Mouse (Mus musculus): Measurements from ENCODE around the gene Nkapl. TPM values are rescaled to one million over a fixed set of nuclear protein-coding genes. Genes with fewer than 3 reads are reported as not detected.
"Not testable (repeated sequence)": the region's sequence is repeated elsewhere in the genome, so short reads cannot be mapped to it uniquely, and the experiment has no call there.

Gene Nkapl
- polyA plus RNA-seq (2015; fragmentation: Nextera tagmentation; extraction: Ambion mirVana) = 2.1 and 2.7 TPM in 2 replicates

DNA sequence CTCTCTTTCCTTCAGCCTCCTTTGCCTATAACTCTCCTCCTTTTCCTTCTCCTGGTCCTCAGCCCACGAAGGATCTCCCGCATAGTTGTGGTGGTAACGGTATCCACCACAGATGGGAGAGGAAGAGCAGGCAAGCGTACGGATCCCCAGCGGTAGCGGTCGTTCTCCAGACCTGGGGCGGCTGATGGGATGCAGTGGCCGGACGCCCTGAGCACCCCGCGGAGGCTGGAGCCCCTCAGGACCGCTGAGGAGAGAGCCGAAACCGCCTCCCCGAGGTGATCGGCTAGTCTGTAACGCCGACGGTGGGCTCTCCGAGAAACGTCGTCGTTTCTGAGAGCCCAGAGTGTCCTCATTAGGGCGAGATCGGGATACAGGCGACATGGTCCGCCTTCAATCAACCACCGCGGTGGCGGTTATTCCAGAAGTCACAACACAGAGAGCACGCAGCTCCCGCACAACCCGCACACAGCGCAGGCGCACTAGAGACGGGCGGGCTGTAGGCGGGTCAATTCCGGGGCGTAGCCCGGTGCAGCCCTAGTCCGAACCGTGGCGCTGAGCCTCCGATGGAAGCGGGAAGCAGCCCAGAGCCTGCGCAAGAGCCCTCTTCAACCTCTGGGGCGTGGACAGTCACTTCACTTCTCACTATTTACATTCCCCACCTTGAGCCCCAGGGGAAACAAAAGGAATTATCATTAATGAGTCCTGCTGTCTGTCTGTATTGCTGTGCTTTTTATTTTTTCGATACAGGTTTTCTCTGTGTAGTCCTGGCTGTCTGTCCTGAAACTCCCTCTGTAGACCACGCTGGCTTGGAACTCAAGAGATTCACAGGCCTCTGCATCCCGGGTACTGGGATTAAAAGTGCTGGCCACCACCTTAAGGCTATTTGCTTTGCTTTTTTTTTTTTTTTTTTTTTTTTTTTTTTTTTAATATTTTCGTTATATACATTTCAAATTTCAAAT, at the start of gene Nkapl:
Gene Nkapl (minus strand): TSS at position 449 of the 959 bp plus-strand sequence.
- H3K36me3 ChIP-seq (ENCODE audit: control insufficient read depth, insufficient read depth) = no peaks in the 10 kb centered on the region
- 0 out of 2 replicates have a peak, but pooled peaks cover 8% of the 10 kb centered on the region for H3K4me1 ChIP-seq (replicated peaks; ENCODE audit: control insufficient read depth, insufficient read depth, low read length)
- H3K9ac ChIP-seq (ENCODE audit: low read depth, low read length) = peak within 1 kb of the TSS; percentile 64
- no peak within 1 kb of the TSS; the same call in 1 of the 2 replicates for H3K27ac ChIP-seq (ENCODE audit: low read depth, low read length)
- no peak for TF ChIP-seq CTCF (IDR thresholded peaks at IDR 0.05; ENCODE audit: low read depth)
- peak within 1 kb of the TSS; percentile 63 for H3K4me3 ChIP-seq (ENCODE audit: low read depth, low read length)
- peak within 1 kb of the TSS; percentile 94 for H3K4me2 ChIP-seq (replicated peaks; ENCODE audit: low read depth)
- under 1% methylated on average over 54 of the region's 54 CpGs for WGBS
- H3K27me3 ChIP-seq (replicated peaks; ENCODE audit: control insufficient read depth, insufficient read depth, low read length) = no peaks in the 10 kb centered on the region
- H3K9me3 ChIP-seq (ENCODE audit: control insufficient read depth) = no peaks in the 10 kb centered on the region
- ATAC-seq = peak; percentile 96

DNA sequence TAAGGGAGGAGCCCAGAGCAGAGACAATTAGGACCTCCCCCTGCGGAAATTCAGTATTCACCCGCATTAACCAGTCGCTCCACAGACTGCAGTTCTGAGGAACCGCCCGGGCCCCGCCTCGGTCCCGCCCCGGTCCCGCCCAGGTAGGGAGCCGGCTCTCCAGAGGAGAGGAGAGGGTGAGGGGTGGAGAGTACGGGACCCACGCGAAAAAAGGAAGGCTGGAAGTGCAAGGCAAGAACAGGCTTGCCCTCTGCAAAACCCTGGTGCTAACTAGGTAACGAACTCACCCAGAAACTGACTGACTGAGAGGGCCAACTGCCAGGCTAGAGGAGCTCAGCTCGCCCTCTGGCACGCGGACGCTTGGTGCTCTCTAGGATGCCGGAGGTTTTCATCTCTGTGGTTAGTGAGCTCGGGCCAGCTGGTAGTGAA, 37.9 kb upstream of the Nkapl start:
- no peaks in the 10 kb centered on the region for H3K36me3 ChIP-seq (ENCODE audit: control insufficient read depth, insufficient read depth)
- ATAC-seq = peak; percentile 98

DNA sequence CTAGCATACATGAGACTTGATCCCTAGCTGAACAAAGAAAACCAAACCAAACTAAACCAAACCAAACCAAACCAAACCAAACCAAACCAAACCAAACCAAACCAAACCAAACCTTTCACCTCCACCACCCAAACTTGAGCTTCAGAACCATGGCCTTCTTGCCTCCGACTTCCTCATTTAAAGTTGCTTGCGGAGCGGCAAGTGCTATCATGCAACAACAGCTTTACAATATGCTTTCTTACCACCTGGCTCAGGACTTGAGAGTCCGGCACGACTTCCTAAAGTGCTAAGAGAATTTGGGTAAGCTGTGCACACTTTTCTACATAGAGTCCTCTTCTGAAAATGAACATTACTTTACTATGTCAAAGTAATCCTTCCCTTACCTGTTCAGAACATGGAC, 34.0 kb upstream of the Nkapl start:
- no peak for ATAC-seq
- TF ChIP-seq CTCF (IDR thresholded peaks at IDR 0.05; ENCODE audit: low read depth) = no peak
- no peak overlapping the region for H3K4me2 ChIP-seq (replicated peaks; ENCODE audit: low read depth)

More for the DNA sequence above, 37.9 kb upstream of the Nkapl start:
- TF ChIP-seq CTCF (IDR thresholded peaks at IDR 0.05; ENCODE audit: low read depth) = no peak
- Histone ChIP-seq H3K27me3 (replicated peaks; ENCODE audit: control insufficient read depth, insufficient read depth, low read length) (no peaks in the 10 kb centered on the region), H3K4me2 (replicated peaks; ENCODE audit: low read depth) (peak overlapping the region; percentile 40), H3K27ac (ENCODE audit: low read depth, low read length) (peak overlapping the region; percentile 55; the same call in 1 of the 2 replicates), H3K4me1 (replicated peaks; ENCODE audit: control insufficient read depth, insufficient read depth, low read length) (no peaks in the 10 kb centered on the region), H3K9ac (ENCODE audit: low read depth, low read length) (peak overlapping the region; percentile 41; the same call in 1 of the 2 replicates), H3K4me3 (ENCODE audit: low read depth, low read length) (peak overlapping the region; percentile 58), H3K9me3 (ENCODE audit: control insufficient read depth) (no peaks in the 10 kb centered on the region)
- 0% methylated on average over 21 of the region's 21 CpGs for WGBS

DNA sequence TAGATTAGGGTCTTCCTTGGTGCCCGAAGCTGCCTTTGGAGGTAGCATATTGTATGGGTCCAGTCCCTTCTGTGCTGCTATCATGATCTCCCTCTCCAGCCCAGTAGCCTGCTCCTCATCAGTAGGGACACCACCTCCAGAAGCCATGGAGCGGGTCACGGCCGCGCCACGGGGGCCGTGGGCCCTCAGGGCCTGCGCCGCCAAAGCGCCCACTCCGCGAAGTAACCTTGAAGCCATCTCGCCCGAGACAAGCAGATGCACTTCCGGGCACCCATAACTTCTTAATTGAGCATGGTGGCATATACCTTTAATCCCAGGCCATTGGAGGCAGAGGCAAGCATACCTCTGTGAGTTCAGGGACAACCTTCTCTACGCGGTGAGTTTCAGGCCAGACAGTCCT, 32.9 kb upstream of the Nkapl start, which contains the start of gene Gm11273:
Gene Gm11273 (minus strand): TSS at position 237 of the 400 bp plus-strand sequence.
- not testable (repeated sequence) for H3K27ac ChIP-seq (ENCODE audit: low read depth, low read length); H3K36me3 ChIP-seq (ENCODE audit: control insufficient read depth, insufficient read depth); H3K27me3 ChIP-seq (replicated peaks; ENCODE audit: control insufficient read depth, insufficient read depth, low read length); ATAC-seq; H3K4me2 ChIP-seq (replicated peaks; ENCODE audit: low read depth); H3K4me1 ChIP-seq (replicated peaks; ENCODE audit: control insufficient read depth, insufficient read depth, low read length); H3K9me3 ChIP-seq (ENCODE audit: control insufficient read depth); H3K4me3 ChIP-seq (ENCODE audit: low read depth, low read length); H3K9ac ChIP-seq (ENCODE audit: low read depth, low read length)
- 92% methylated on average over 16 of the region's 17 CpGs for WGBS

More for the DNA sequence above, 34.0 kb upstream of the Nkapl start:
- H3K27me3 ChIP-seq (replicated peaks; ENCODE audit: control insufficient read depth, insufficient read depth, low read length) = no peaks in the 10 kb centered on the region
- 90% methylated on average over 5 of the region's 5 CpGs for WGBS
- no peak overlapping the region for H3K9ac ChIP-seq (ENCODE audit: low read depth, low read length)
- no peaks in the 10 kb centered on the region for H3K4me1 ChIP-seq (replicated peaks; ENCODE audit: control insufficient read depth, insufficient read depth, low read length)
- no peaks in the 10 kb centered on the region for H3K9me3 ChIP-seq (ENCODE audit: control insufficient read depth)
- no peak overlapping the region for H3K27ac ChIP-seq (ENCODE audit: low read depth, low read length)
- H3K4me3 ChIP-seq (ENCODE audit: low read depth, low read length) = no peak overlapping the region
- H3K36me3 ChIP-seq (ENCODE audit: control insufficient read depth, insufficient read depth) = no peaks in the 10 kb centered on the region

DNA sequence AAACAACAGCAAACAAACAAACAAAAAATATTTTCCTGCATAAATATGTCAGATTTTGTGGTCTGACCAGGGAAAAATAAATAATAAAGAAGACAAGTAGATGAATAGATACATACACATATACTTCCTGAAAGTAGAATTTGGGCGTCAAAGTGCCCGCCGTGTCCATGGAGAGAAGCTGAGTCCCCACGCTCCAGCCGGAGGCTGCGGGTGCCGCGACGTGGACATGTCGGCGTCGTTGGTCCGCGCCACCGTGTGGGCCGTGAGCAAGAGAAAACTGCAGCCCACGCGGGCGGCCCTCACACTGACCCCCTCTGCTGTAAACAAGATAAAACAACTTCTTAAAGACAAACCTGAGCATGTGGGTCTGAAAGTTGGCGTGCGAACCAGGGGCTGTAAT, 26.8 kb upstream of the Nkapl start, which contains the start of gene AK157302:
Gene AK157302 (plus strand): TSS at position 144 of the 400 bp plus-strand sequence.
- H3K27ac ChIP-seq (ENCODE audit: low read depth, low read length) = no peak within 1 kb of the TSS
- no peak for TF ChIP-seq CTCF (IDR thresholded peaks at IDR 0.05; ENCODE audit: low read depth)
- no peaks in the 10 kb centered on the region for H3K27me3 ChIP-seq (replicated peaks; ENCODE audit: control insufficient read depth, insufficient read depth, low read length)
- H3K4me2 ChIP-seq (replicated peaks; ENCODE audit: low read depth) = no peak within 1 kb of the TSS
- ATAC-seq = no peak
- no peak within 1 kb of the TSS for H3K9ac ChIP-seq (ENCODE audit: low read depth, low read length)
- H3K9me3 ChIP-seq (ENCODE audit: control insufficient read depth) = no peaks in the 10 kb centered on the region
- WGBS = 93% methylated on average over 21 of the region's 21 CpGs
- H3K36me3 ChIP-seq (ENCODE audit: control insufficient read depth, insufficient read depth) = no peaks in the 10 kb centered on the region
- H3K4me3 ChIP-seq (ENCODE audit: low read depth, low read length) = no peak within 1 kb of the TSS
- H3K4me1 ChIP-seq (replicated peaks; ENCODE audit: control insufficient read depth, insufficient read depth, low read length) = no peaks in the 10 kb centered on the region

DNA sequence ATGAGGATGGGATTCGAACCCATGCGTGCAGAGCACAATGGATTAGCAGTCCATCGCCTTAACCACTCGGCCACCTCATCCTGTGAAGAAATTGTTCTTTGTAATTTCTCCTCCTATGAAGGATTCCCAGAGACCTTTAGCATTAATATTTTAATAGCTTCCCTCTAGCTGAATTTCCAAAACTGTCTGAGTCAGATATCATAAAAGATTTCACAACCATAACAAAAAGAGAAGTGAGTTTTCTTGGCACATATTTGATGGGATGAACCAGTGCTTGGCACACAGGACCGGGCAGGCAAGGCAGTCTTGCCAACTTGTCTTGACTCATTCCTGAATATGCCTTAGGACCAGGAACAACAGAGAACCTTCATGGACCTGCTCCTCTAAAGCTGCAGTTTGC, 24.5 kb upstream of the Nkapl start:
- Histone ChIP-seq H3K36me3 (ENCODE audit: control insufficient read depth, insufficient read depth) (no peaks in the 10 kb centered on the region), H3K27me3 (replicated peaks; ENCODE audit: control insufficient read depth, insufficient read depth, low read length) (no peaks in the 10 kb centered on the region), H3K9ac (ENCODE audit: low read depth, low read length) (no peak overlapping the region), H3K9me3 (ENCODE audit: control insufficient read depth) (no peaks in the 10 kb centered on the region), H3K4me2 (replicated peaks; ENCODE audit: low read depth) (no peak overlapping the region), H3K4me1 (replicated peaks; ENCODE audit: control insufficient read depth, insufficient read depth, low read length) (no peaks in the 10 kb centered on the region), H3K27ac (ENCODE audit: low read depth, low read length) (no peak overlapping the region), H3K4me3 (ENCODE audit: low read depth, low read length) (no peak overlapping the region)
- ATAC-seq = no peak
- 89% methylated on average over 5 of the region's 5 CpGs for WGBS
- TF ChIP-seq CTCF (IDR thresholded peaks at IDR 0.05; ENCODE audit: low read depth) = no peak

Measured in intestine, postnatal 0 days (tissue).